Mouse (Mus musculus): ENCODE data around the gene 4833427G06Rik.

DNA sequence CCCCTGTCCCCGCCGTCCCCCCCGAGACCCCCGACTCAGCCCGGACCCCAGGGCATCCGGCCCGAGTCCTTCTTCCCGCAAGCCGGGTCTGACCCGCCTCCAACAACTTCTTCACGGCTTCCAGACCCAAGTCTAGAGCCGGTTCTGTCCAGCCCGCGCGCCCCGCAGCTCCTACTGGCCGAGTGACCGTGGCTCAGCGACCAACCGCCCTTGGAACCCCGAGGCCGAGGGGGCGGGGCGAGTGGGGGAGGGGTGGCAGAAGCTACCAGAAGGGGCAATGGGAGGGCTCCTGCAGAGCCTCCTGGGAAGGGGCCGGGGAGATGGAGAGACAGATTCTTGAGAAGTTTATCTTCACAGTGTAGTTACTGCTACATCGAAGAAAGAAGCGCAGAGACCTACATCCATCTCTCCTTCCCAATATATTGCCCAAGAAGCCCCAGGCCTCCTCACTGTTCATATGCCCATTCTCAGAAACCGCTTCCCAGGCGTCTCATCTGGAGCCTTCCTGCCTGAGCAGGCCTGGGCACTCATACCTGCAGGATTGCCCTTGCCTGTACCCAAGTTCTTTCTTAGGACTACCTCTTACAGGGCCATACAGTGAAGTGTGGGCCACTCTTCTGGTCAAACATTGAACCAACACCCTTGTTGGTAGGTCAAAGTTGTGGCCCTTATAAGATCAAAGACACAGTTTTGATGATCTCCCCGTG is 2.1 kb upstream of the 4833427G06Rik start:
- no peak for TF ChIP-seq MAX (IDR thresholded peaks at IDR 0.05)
- TF ChIP-seq CTCF (IDR thresholded peaks at IDR 0.05; ENCODE audit: control insufficient read depth, insufficient read depth, insufficient read length), result no peak
- TF ChIP-seq USF1 (IDR thresholded peaks at IDR 0.05; ENCODE audit: low read depth), result no peak
- no peak for TF ChIP-seq MYOG (IDR thresholded peaks at IDR 0.05; ENCODE audit: control insufficient read depth, extremely low read depth, insufficient read length)
- TF ChIP-seq CEBPB (IDR thresholded peaks at IDR 0.05; ENCODE audit: low read depth), result no peak
- TF ChIP-seq MYOD1 (IDR thresholded peaks at IDR 0.05; ENCODE audit: control insufficient read depth, insufficient read length, low read depth), result no peak
- TF ChIP-seq FOSL1 (IDR thresholded peaks at IDR 0.05; ENCODE audit: insufficient read depth, low read length, poor library complexity, severe bottlenecking), result no peak

Data from C2C12 (cell line).